Mouse (Mus musculus): ENCODE results near the gene Uqcrq.

Uqcrq gene

GRCm38 (mm10) chr11:53403638-53404037 lies 27.0 kb downstream of the Uqcrq start:
- DNase-seq = no peak

- DNase-seq = no peak
These were observed 36.8 kb downstream of the Uqcrq start for GRCm38 (mm10) chr11:53393856-53394255.

- no peak for DNase-seq
These were observed 46.7 kb downstream of the Uqcrq start for GRCm38 (mm10) chr11:53383758-53384428.

GRCm38 (mm10) chr11:53378918-53379317 lies 51.7 kb downstream of the Uqcrq start:
- DNase-seq = no peak
